13 mouse cellular contexts compared by ENCODE assay signal in the genomic region with DNA sequence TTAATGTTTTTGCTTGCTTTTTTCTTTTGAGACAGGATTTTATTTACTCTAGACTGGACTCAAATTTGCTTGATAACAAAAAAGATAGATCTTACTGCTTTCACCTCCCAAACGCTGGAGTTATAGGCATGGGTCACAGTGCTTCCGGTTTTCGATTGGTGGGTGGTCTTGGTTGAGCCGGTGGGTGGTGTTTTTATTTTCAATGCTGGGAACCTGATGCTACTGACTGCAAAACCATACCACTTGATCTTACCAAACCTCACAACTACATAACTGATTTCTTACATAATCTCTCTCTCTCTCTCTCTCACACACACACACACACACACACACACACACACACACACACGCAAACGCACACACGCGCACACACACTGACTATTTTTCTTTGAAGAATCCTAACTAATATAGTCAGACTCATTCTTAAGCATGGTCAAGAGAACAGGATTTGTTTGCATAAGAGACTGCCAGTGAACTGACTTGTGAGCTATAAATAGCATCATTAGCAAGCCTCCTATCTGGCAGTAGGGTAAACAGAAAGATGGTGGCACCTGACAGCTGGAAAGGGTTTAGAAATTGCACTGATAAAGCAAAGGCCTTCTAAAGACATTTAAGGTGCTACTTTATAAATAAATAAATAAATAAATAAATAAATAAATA. TPM values are rescaled to one million over a fixed set of nuclear protein-coding genes. Genes with fewer than 3 reads are reported as not detected.
A peak's percentile ranks its signal among the peaks of the same experiment; 100 is the strongest.
DNase-seq lines count a peak whose midpoint lies in the region; ATAC-seq and TF ChIP-seq lines count a peak whose summit lies in the region.
"Had no signal": no experiment of that assay in that cellular context is flagged by ENCODE, and none has a peak within 500 bp of the region (broad histone marks: within the 10 kb centered on the region; RNA-seq: fewer than 3 reads in every experiment).

No protein-coding gene starts in this region.

- no peak for TF ChIP-seq CTCF in lung, postnatal 0 days (IDR thresholded peaks at IDR 0.05)
- no peak for TF ChIP-seq CTCF in heart, postnatal 0 days (IDR thresholded peaks at IDR 0.05; ENCODE audit: low read depth)

- peak; percentile 91 for DNase-seq in heart, adult 11 months
- no peak for DNase-seq in heart, postnatal 14 days
- DNase-seq in lung, postnatal 0 days (ENCODE audit: low spot score): peak; percentile 95
- no peak for DNase-seq in lung, adult 18-20 months
- peak; percentile 90 for DNase-seq in heart, postnatal 0 days (ENCODE audit: low spot score)
- DNase-seq in spleen, postnatal 36 days (ENCODE audit: low spot score in 2 of 2): no peak
- no peak for DNase-seq in embryo, embryonic 10.5 days (ENCODE audit: low spot score)
- DNase-seq: adrenal gland, adult 2 months; thymus, adult 18-20 months had no signal

- ATAC-seq in lung, postnatal 0 days: peak; percentile 78
- ATAC-seq in heart, postnatal 0 days (ENCODE audit: insufficient read depth, low read depth): peak; percentile 69
- peak; percentile 56; the same call in 1 of the 2 replicates for ATAC-seq in stomach, embryonic 16.5 days (ENCODE audit: insufficient read depth, low FRiP score)
- ATAC-seq: forebrain, embryonic 16.5 days; hindbrain, embryonic 16.5 days had no signal

- no peak overlapping the region for H3K9ac ChIP-seq in lung, postnatal 0 days (replicated peaks; ENCODE audit: low read depth)
- H3K9ac ChIP-seq in heart, postnatal 0 days (replicated peaks; ENCODE audit: low read depth, low read length): no peak overlapping the region
- H3K9ac ChIP-seq in stomach, embryonic 16.5 days (ENCODE audit: low read length): no peak overlapping the region; the same call in 1 of the 2 replicates
- H3K9ac ChIP-seq: midbrain, embryonic 12.5 days had no signal

- no peaks in the 10 kb centered on the region for H3K36me3 ChIP-seq in lung, postnatal 0 days (ENCODE audit: insufficient read depth, low read length)
- H3K36me3 ChIP-seq in heart, postnatal 0 days (replicated peaks; ENCODE audit: control insufficient read depth, insufficient read depth, low read length): no peaks in the 10 kb centered on the region
- no peaks in the 10 kb centered on the region for H3K36me3 ChIP-seq in stomach, embryonic 16.5 days (ENCODE audit: control insufficient read depth, insufficient read depth, low read length)
- H3K36me3 ChIP-seq: midbrain, embryonic 12.5 days had no signal

- H3K4me2 ChIP-seq in lung, postnatal 0 days (replicated peaks; ENCODE audit: low read depth, low read length): no peak overlapping the region
- H3K4me2 ChIP-seq in heart, postnatal 0 days (ENCODE audit: low read depth, low read length): no peak overlapping the region
- H3K4me2 ChIP-seq in stomach, embryonic 16.5 days (ENCODE audit: low read depth, low read length): peak overlapping the region; percentile 24
- H3K4me2 ChIP-seq: midbrain, embryonic 12.5 days had no signal

- no peak overlapping the region for H3K4me3 ChIP-seq in lung, postnatal 0 days (ENCODE audit: low read depth, low read length)
- H3K4me3 ChIP-seq in heart, postnatal 0 days (ENCODE audit: low read depth, low read length): no peak overlapping the region
- H3K4me3 ChIP-seq in stomach, embryonic 16.5 days (replicated peaks; ENCODE audit: low read length): no peak overlapping the region
- H3K4me3 ChIP-seq: midbrain, embryonic 12.5 days had no signal

- H3K27ac ChIP-seq in lung, postnatal 0 days (ENCODE audit: low read length): peak overlapping the region; percentile 45; the same call in 1 of the 2 replicates
- H3K27ac ChIP-seq in heart, postnatal 0 days (ENCODE audit: low read depth): peak overlapping the region; percentile 92
- H3K27ac ChIP-seq in stomach, embryonic 16.5 days (ENCODE audit: low read length): peak overlapping the region; percentile 75
- H3K27ac ChIP-seq: midbrain, embryonic 12.5 days had no signal

- intact Hi-C loops in heart, postnatal 14 days (cut with DNase I): no loop called here

- H3K27me3 ChIP-seq in lung, postnatal 0 days (replicated peaks; ENCODE audit: insufficient read depth, low read length): no peaks in the 10 kb centered on the region
- H3K27me3 ChIP-seq in heart, postnatal 0 days (ENCODE audit: control insufficient read depth, insufficient read depth, low read length): no peaks in the 10 kb centered on the region
- no peaks in the 10 kb centered on the region for H3K27me3 ChIP-seq in stomach, embryonic 16.5 days (ENCODE audit: control insufficient read depth, insufficient read depth, low read length)

- TF ChIP-seq EP300 in lung, postnatal 0 days (IDR thresholded peaks at IDR 0.05): peak; percentile 81
- 0 out of 2 replicates have a peak, but pooled peaks have one; percentile 26 for TF ChIP-seq EP300 in heart, postnatal 0 days (IDR thresholded peaks at IDR 0.05; ENCODE audit: low read depth)

- H3K4me1 ChIP-seq in lung, postnatal 0 days (ENCODE audit: insufficient read depth, low read depth, low read length): peaks cover 4% of the 10 kb centered on the region; the same call in 1 of the 2 replicates
- peaks cover 27% of the 10 kb centered on the region for H3K4me1 ChIP-seq in heart, postnatal 0 days (ENCODE audit: control insufficient read depth, insufficient read depth)
- H3K4me1 ChIP-seq in stomach, embryonic 16.5 days (ENCODE audit: control insufficient read depth, insufficient read depth, low read length): peaks cover 30% of the 10 kb centered on the region

- WGBS in lung, postnatal 0 days: 20% methylated on average over 8 of the region's 8 CpGs
- 34% methylated on average over 8 of the region's 8 CpGs for WGBS in heart, postnatal 0 days
- 25% methylated on average over 8 of the region's 8 CpGs for WGBS in stomach, embryonic 16.5 days

- H3K9me3 ChIP-seq in lung, postnatal 0 days (ENCODE audit: low read length): no peaks in the 10 kb centered on the region
- H3K9me3 ChIP-seq in heart, postnatal 0 days (replicated peaks; ENCODE audit: control insufficient read depth, low read length): no peaks in the 10 kb centered on the region
- no peaks in the 10 kb centered on the region for H3K9me3 ChIP-seq in stomach, embryonic 16.5 days (replicated peaks; ENCODE audit: control insufficient read depth, low read length)
- H3K9me3 ChIP-seq: midbrain, embryonic 12.5 days had no signal

RNA-seq across cellular contexts. Expression of a gene that starts 37.6 kb away (rescaled TPM):
- 10 to 100 TPM; 46.4 to 56.0 TPM for total RNA-seq in heart, postnatal 14 days (2021)
- polyA plus RNA-seq in lung, postnatal 0 days (2015; fragmentation: Nextera tagmentation; extraction: Ambion mirVana): 38.0 and 39.9 TPM in 2 replicates
- total RNA-seq in heart, postnatal 0 days (2014; rRNA removed; ENCODE audit: low replicate concordance): 43.0 and 65.5 TPM in 2 replicates
- 31.1 and 32.2 TPM in 2 replicates for polyA plus RNA-seq in heart, postnatal 0 days (2015; fragmentation: Nextera tagmentation; extraction: Ambion mirVana)
- polyA plus RNA-seq in stomach, embryonic 16.5 days (2015; fragmentation: Nextera tagmentation; extraction: Ambion mirVana): 35.8 and 44.5 TPM in 2 replicates

Comparison
In these comparisons a context has a peak if more than half of its experiments do, and no peak if none do; other contexts are left out.
1. DNase-seq: peak in heart, adult 11 months (single experiment), lung, postnatal 0 days (single experiment) and heart, postnatal 0 days (single experiment); none in heart, postnatal 14 days (0 of 2), lung, adult 18-20 months (0 of 2), spleen, postnatal 36 days (0 of 2) and embryo, embryonic 10.5 days (single experiment).
2. Peak in every context shown above with its lines, with median percentiles within 50 percentile points of each other: ATAC-seq and H3K27ac ChIP-seq.